Mouse (Mus musculus) spleen, adult 2 months (tissue): ENCODE measurements at regions not wholly inside any gene's neighbourhood (a gene's known extent, or its start where the extent isn't known, plus 50 kb on each side); places are given as distances from the start of the nearest gene placed in this dataset.

Experiments
- CTCF ChIP-seq: fragments of 200-500 bp; IDR thresholded peaks from 2 replicates; pipeline ENCODE4 v1.5.1; 2011; ENCODE audit warnings: mild to moderate bottlenecking, inconsistent platforms; ENCODE audit not compliant: insufficient read depth, insufficient read length, insufficient replicate concordance; ENCODE audit errors: extremely low read depth
- POLR2A ChIP-seq: fragments of 200-500 bp; IDR thresholded peaks from 2 replicates; pipeline ENCODE4 v1.6.1; 2011; ENCODE audit warnings: low read depth, low read length, inconsistent platforms

DNA sequence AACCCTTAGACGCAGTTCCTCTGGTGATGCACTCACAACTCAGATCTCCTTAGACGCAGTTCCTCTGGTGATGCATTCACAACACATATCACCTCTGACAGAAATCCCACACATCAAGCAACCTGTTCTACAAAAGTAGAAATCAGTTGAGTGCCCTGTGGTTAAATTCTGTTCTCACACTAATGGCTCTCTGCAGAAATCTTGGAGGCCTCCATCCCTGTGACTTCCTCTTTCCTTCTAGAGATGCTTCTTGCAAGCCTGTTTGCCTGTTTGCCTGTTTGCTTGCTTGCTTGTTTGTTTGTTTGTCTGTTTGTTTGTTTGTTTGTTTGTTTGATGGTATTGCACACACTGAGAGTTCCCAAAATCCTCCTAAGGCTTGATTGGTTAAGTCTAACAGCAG lies 175.2 kb downstream of the Kdr start:
- TF ChIP-seq CTCF (no peak), POLR2A (no peak)
